Mouse (Mus musculus) kidney, postnatal 0 days (tissue): ENCODE results near the gene Pde5a. TPM values are rescaled to one million over a fixed set of nuclear protein-coding genes. Genes with fewer than 3 reads are reported as not detected.

ENCODE experiments used
- ATAC-seq: fragments of 200-750 bp; cut with Nextera tagmentation; replicated peaks from 2 replicates; pipeline ENCODE4 v1.8.0; 2017; ENCODE audit warnings: low read depth, moderate number of reproducible peaks, moderate TSS enrichment, moderate library complexity; ENCODE audit not compliant: low FRiP score
- DNase-seq: peaks from one replicate; pipeline ENCODE4 v3.0.0-alpha.2; 2016; ENCODE audit warnings: low spot score
- H3K27ac ChIP-seq: fragments of 300-500 bp; sonication (generic); 2 replicates; pipeline ENCODE4 v1.5.1; 2014; ENCODE audit warnings: mild to moderate bottlenecking
- H3K27me3 ChIP-seq: fragments of 300-500 bp; sonication (generic); 2 replicates; pipeline ENCODE4 v1.6.1; 2014; ENCODE audit warnings: low read length, mixed read lengths; ENCODE audit not compliant: insufficient read depth
- H3K36me3 ChIP-seq: fragments of 300-500 bp; sonication (generic); 2 replicates; pipeline ENCODE4 v1.6.1; 2014; ENCODE audit warnings: low read length, mixed read lengths; ENCODE audit not compliant: insufficient read depth
- H3K4me1 ChIP-seq: fragments of 300-500 bp; sonication (generic); replicated peaks from 2 replicates; pipeline ENCODE4 v1.6.1; 2014; ENCODE audit warnings: antibody characterized with exemption, low read length, mixed read lengths; ENCODE audit not compliant: insufficient read depth
- H3K4me2 ChIP-seq: fragments of 300-500 bp; sonication (generic); 2 replicates; pipeline ENCODE4 v1.6.1; 2014; ENCODE audit warnings: mild to moderate bottlenecking, low read length, moderate library complexity, mixed read lengths
- H3K4me3 ChIP-seq: fragments of 300-500 bp; sonication (generic); replicated peaks from 2 replicates; pipeline ENCODE4 v1.5.1; 2014; ENCODE audit warnings: low read depth, low read length
- H3K9ac ChIP-seq: fragments of 300-500 bp; sonication (generic); 2 replicates; pipeline ENCODE4 v1.6.1; 2014; ENCODE audit warnings: low read depth, low read length
- H3K9me3 ChIP-seq: fragments of 300-500 bp; sonication (generic); replicated peaks from 2 replicates; pipeline ENCODE4 v1.6.1; 2016; ENCODE audit warnings: low read length, inconsistent platforms, mixed read lengths
- CTCF ChIP-seq: IDR thresholded peaks from 2 replicates; pipeline ENCODE4 v1.5.1; 2016; ENCODE audit warnings: antibody characterized with exemption, low read depth, mild to moderate bottlenecking, moderate library complexity
- WGBS: fragments of 180-500 bp; shearing (Covaris S2); extraction: QIAGEN DNeasy Blood & Tissue Kit; methylation state at CpG from one replicate; pipeline ENCODE4 v1.1.7; 2014; 5-methylcytosine and 5-hydroxymethylcytosine counted together
- polyA plus RNA-seq: library from polyadenylated mRNA; unstranded; fragments of >200 nt; fragmentation: Nextera tagmentation; extraction: Ambion mirVana; gene quantifications from 2 replicates; pipeline ENCODE4 v1.2.1, GENCODE M21; 2015

Gene Pde5a
- polyA plus RNA-seq, 1 experiment from 2014 or later: 3.7 TPM

DNA sequence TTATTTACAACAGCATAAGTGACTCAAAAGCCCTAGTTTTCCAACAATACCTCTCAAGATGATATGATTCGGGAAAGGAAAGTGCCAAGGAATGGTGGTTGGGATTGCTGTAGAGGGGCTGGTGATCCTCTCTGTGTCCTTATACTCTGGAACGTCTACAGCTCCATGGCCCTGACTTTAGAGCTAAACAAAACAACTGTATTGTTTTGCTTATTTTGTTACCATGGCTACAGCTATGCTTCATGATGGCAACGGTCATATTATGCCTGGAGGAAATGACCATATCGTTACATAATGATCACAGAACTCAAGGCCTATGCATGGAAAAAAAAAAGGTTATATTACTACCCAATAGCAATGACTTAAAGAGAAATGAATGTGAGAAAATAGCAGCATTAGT lies 32.1 kb upstream of the Pde5a start:
- no peaks in the 10 kb centered on the region for H3K9me3 ChIP-seq
- no peaks in the 10 kb centered on the region for H3K4me1 ChIP-seq
- no peak for TF ChIP-seq CTCF
- H3K36me3 ChIP-seq: no peaks in the 10 kb centered on the region
- H3K27ac ChIP-seq: no peak overlapping the region
- no peak for DNase-seq
- no peaks in the 10 kb centered on the region for H3K27me3 ChIP-seq
- no peak overlapping the region for H3K9ac ChIP-seq
- no peak for ATAC-seq
- no peak overlapping the region for H3K4me3 ChIP-seq
- no peak overlapping the region for H3K4me2 ChIP-seq
- WGBS: 62% methylated on average over 4 of the region's 4 CpGs

DNA sequence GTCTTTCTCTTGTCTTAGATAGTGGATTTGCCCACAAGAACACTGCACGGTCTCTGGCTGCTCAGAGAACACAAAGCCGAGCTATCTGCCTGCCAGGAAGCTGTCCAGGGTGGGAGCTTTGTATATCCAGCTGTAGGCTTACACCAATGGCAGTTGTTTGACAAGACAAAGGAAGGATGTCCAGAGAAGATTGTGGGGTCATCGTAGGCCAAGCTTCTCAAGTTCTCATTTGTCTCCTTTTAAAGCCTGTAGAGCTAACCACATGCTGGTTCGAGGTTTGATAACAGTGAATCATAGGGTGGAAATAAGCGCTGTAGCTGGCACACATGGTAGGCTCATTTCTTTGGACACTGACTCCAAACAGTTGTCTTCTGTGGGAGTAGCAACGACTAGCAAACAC lies 24.5 kb upstream of the Pde5a start:
- Histone ChIP-seq H3K9ac (no peak overlapping the region), H3K4me1 (no peaks in the 10 kb centered on the region), H3K4me3 (no peak overlapping the region), H3K36me3 (no peaks in the 10 kb centered on the region), H3K4me2 (no peak overlapping the region), H3K9me3 (no peaks in the 10 kb centered on the region), H3K27ac (no peak overlapping the region), H3K27me3 (no peaks in the 10 kb centered on the region)
- no peak for TF ChIP-seq CTCF
- 26% methylated on average over 6 of the region's 6 CpGs for WGBS
- DNase-seq (peak; percentile 45), ATAC-seq (no peak)

DNA sequence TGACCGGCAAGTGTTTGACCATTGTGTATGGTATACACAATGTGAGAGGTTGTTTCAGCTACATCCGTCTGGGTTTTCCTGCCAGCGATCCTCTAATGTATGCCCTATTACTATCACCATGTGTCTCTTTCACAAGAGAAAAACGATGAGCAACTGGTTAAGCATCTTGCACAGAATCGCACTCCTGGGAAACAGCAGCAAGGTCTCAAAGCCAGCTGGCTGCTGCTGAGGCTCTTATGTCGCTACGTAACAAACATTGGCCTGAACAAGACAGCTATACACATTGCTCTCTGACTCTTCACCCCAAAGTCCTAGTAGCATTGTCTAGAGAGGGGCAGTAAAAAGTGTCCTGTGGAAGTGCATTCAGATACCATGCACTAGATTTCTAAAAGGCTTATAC lies 23.5 kb upstream of the Pde5a start:
- no peak for TF ChIP-seq CTCF
- no peak for DNase-seq
- H3K9me3 ChIP-seq: no peaks in the 10 kb centered on the region
- H3K4me3 ChIP-seq: no peak overlapping the region
- no peak overlapping the region for H3K9ac ChIP-seq
- no peak overlapping the region for H3K27ac ChIP-seq
- no peak for ATAC-seq
- no peaks in the 10 kb centered on the region for H3K36me3 ChIP-seq
- no peaks in the 10 kb centered on the region for H3K4me1 ChIP-seq
- H3K4me2 ChIP-seq: no peak overlapping the region
- H3K27me3 ChIP-seq: no peaks in the 10 kb centered on the region
- WGBS: 86% methylated on average over 7 of the region's 7 CpGs

DNA sequence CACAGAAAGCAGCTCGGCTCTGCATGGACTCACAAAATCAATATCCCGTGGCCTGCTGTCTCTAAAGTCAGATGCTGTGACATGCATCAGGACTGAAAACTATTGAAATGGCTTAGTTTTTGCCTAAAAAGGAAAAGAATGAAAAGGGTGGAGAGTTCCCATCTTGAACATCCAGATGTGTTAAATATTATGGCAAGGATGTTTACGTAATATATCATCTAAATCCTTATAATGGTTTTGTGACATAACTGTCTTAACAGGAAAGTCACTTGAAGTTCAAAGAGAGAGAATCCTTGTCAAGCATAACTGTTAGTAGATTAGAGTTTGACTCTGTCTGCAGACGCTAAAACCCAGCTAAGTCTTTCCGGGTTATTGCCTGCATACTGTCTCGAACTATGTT lies 20.3 kb upstream of the Pde5a start:
- H3K4me1 ChIP-seq: no peaks in the 10 kb centered on the region
- no peaks in the 10 kb centered on the region for H3K36me3 ChIP-seq
- no peak for ATAC-seq
- no peak for TF ChIP-seq CTCF
- WGBS: 72% methylated on average over 6 of the region's 6 CpGs
- no peak overlapping the region for H3K27ac ChIP-seq
- no peak overlapping the region for H3K4me3 ChIP-seq
- H3K27me3 ChIP-seq: no peaks in the 10 kb centered on the region
- H3K9me3 ChIP-seq: no peaks in the 10 kb centered on the region
- no peak for DNase-seq
- no peak overlapping the region for H3K4me2 ChIP-seq
- no peak overlapping the region for H3K9ac ChIP-seq

- ATAC-seq: no peak
- no peak overlapping the region for H3K27ac ChIP-seq
- DNase-seq: peak; percentile 89
These were observed 18.6 kb upstream of the Pde5a start for GRCm38 (mm10) chr3:122710141-122710540.

GRCm38 (mm10) chr3:122718631-122719030 lies 10.1 kb upstream of the Pde5a start:
- Histone ChIP-seq H3K36me3 (no peaks in the 10 kb centered on the region), H3K9ac (no peak overlapping the region), H3K27ac (no peak overlapping the region), H3K4me2 (no peak overlapping the region), H3K9me3 (no peaks in the 10 kb centered on the region), H3K27me3 (no peaks in the 10 kb centered on the region), H3K4me1 (no peaks in the 10 kb centered on the region), H3K4me3 (no peak overlapping the region)
- ATAC-seq (no peak), DNase-seq (no peak)
- WGBS: 78% methylated on average over 2 of the region's 2 CpGs
- no peak for TF ChIP-seq CTCF

More at GRCm38 (mm10) chr3:122710141-122710540, 18.6 kb upstream of the Pde5a start:
- no peak overlapping the region for H3K4me3 ChIP-seq
- 58% methylated on average over 3 of the region's 3 CpGs for WGBS
- no peak overlapping the region for H3K4me2 ChIP-seq
- H3K36me3 ChIP-seq: no peaks in the 10 kb centered on the region
- no peaks in the 10 kb centered on the region for H3K27me3 ChIP-seq
- no peak for TF ChIP-seq CTCF
- H3K4me1 ChIP-seq: no peaks in the 10 kb centered on the region
- H3K9ac ChIP-seq: no peak overlapping the region
- no peaks in the 10 kb centered on the region for H3K9me3 ChIP-seq

- 57% methylated on average over 9 of the region's 9 CpGs for WGBS
- DNase-seq (no peak), ATAC-seq (no peak)
- no peaks in the 10 kb centered on the region for H3K4me1 ChIP-seq
- no peak overlapping the region for H3K4me2 ChIP-seq
- no peak overlapping the region for H3K27ac ChIP-seq
- H3K36me3 ChIP-seq: no peaks in the 10 kb centered on the region
- no peak overlapping the region for H3K9ac ChIP-seq
- no peak for TF ChIP-seq CTCF
- H3K27me3 ChIP-seq: no peaks in the 10 kb centered on the region
- no peak overlapping the region for H3K4me3 ChIP-seq
- no peaks in the 10 kb centered on the region for H3K9me3 ChIP-seq
These were observed 7.2 kb upstream of the Pde5a start for GRCm38 (mm10) chr3:122721522-122721921.
